Mouse (Mus musculus) midbrain, embryonic 10.5 days (tissue): ENCODE data around the gene 1700042G07Rik. TPM values are rescaled to one million over a fixed set of nuclear protein-coding genes. Genes with fewer than 3 reads are reported as not detected.
A peak's percentile ranks its signal among the peaks of the same experiment; 100 is the strongest.

Experiments used
- DNase-seq: peaks from one replicate; pipeline ENCODE4 v3.0.0-alpha.2; 2017; ENCODE audit warnings: low spot score
- H3K27ac ChIP-seq: fragments of 300-500 bp; sonication (generic); replicated peaks from 2 replicates; pipeline ENCODE4 v1.5.1; 2016; ENCODE audit warnings: mild to moderate bottlenecking
- H3K27me3 ChIP-seq: fragments of 300-500 bp; sonication (generic); 2 replicates; pipeline ENCODE4 v1.6.1; 2016; ENCODE audit warnings: low read depth, mild to moderate bottlenecking; ENCODE audit not compliant: poor library complexity, severe bottlenecking
- H3K36me3 ChIP-seq: fragments of 300-500 bp; sonication (generic); 2 replicates; pipeline ENCODE4 v1.6.1; 2016; ENCODE audit warnings: mild to moderate bottlenecking, moderate library complexity
- H3K4me1 ChIP-seq: fragments of 300-500 bp; sonication (generic); 2 replicates; pipeline ENCODE4 v1.6.1; 2016
- H3K4me3 ChIP-seq: fragments of 300-500 bp; sonication (generic); 2 replicates; pipeline ENCODE4 v1.5.1; 2016; ENCODE audit warnings: mild to moderate bottlenecking, moderate library complexity
- H3K9me3 ChIP-seq: fragments of 300-500 bp; sonication (generic); replicated peaks from 2 replicates; pipeline ENCODE4 v1.6.1; 2016; ENCODE audit warnings: mild to moderate bottlenecking
- WGBS: fragments of 180-500 bp; shearing (Covaris S2); methylation state at CpG from one replicate; pipeline ENCODE4 v1.1.7; 2016; 5-methylcytosine and 5-hydroxymethylcytosine counted together
- polyA plus RNA-seq: library from polyadenylated mRNA; unstranded; fragments of >200 nt; fragmentation: Nextera tagmentation; extraction: Ambion mirVana; gene quantifications from 2 replicates; pipeline ENCODE4 v1.2.1, GENCODE M21; 2016

1700042G07Rik gene
- polyA plus RNA-seq, 1 experiment from 2014 or later: not detected

GRCm38 (mm10) chr4:116143891-116144717, 29.1 kb upstream of the 1700042G07Rik start:
- peak overlapping the region; percentile 80 for H3K4me3 ChIP-seq
- H3K4me1 ChIP-seq: peaks cover 35% of the 10 kb centered on the region
- H3K27me3 ChIP-seq: peaks cover 36% of the 10 kb centered on the region
- peak overlapping the region; percentile 84 for H3K27ac ChIP-seq
- H3K9me3 ChIP-seq: peaks cover 3% of the 10 kb centered on the region; the same call in 1 of the 2 replicates
- DNase-seq: peak; percentile 65
- under 1% methylated on average over 47 of the region's 47 CpGs for WGBS
- H3K36me3 ChIP-seq: no peaks in the 10 kb centered on the region

GRCm38 (mm10) chr4:116149812-116150155, 23.4 kb upstream of the 1700042G07Rik start:
- Histone ChIP-seq H3K4me3 (peak overlapping the region; percentile 86), H3K9me3 (peaks cover 3% of the 10 kb centered on the region; the same call in 1 of the 2 replicates), H3K36me3 (peaks cover 33% of the 10 kb centered on the region), H3K4me1 (peaks cover 22% of the 10 kb centered on the region), H3K27ac (peak overlapping the region; percentile 96), H3K27me3 (peaks cover 7% of the 10 kb centered on the region)
- 22% methylated on average over 6 of the region's 6 CpGs for WGBS
- no peak for DNase-seq

GRCm38 (mm10) chr4:116150156-116150861, 22.9 kb upstream of the 1700042G07Rik start:
- Histone ChIP-seq H3K27ac (peak overlapping the region; percentile 96), H3K36me3 (peaks cover 39% of the 10 kb centered on the region), H3K4me3 (peak overlapping the region; percentile 86), H3K4me1 (peaks cover 19% of the 10 kb centered on the region), H3K27me3 (peaks cover 2% of the 10 kb centered on the region), H3K9me3 (peaks cover 3% of the 10 kb centered on the region; the same call in 1 of the 2 replicates)
- peak; percentile 78 for DNase-seq
- 4% methylated on average over 73 of the region's 73 CpGs for WGBS

GRCm38 (mm10) chr4:116150862-116151221, 22.3 kb upstream of the 1700042G07Rik start:
- Histone ChIP-seq H3K9me3 (peaks cover 3% of the 10 kb centered on the region; the same call in 1 of the 2 replicates), H3K36me3 (peaks cover 44% of the 10 kb centered on the region), H3K4me1 (peaks cover 19% of the 10 kb centered on the region), H3K27me3 (no peaks in the 10 kb centered on the region), H3K4me3 (peak overlapping the region; percentile 86), H3K27ac (peak overlapping the region; percentile 96)
- no peak for DNase-seq
- 27% methylated on average over 4 of the region's 4 CpGs for WGBS

- peaks cover 48% of the 10 kb centered on the region for H3K36me3 ChIP-seq
- no peak for DNase-seq
- 82% methylated on average over 6 of the region's 6 CpGs for WGBS
These were observed 21.9 kb upstream of the 1700042G07Rik start, which contains the start of gene Lurap1 for GRCm38 (mm10) chr4:116151238-116151637. TSS of gene Lurap1 (minus strand) at chr4:116151338.

GRCm38 (mm10) chr4:116152702-116153101, 20.5 kb upstream of the 1700042G07Rik start:
- H3K36me3 ChIP-seq: peaks cover 62% of the 10 kb centered on the region
- no peaks in the 10 kb centered on the region for H3K27me3 ChIP-seq
- no peak overlapping the region for H3K4me3 ChIP-seq
- no peaks in the 10 kb centered on the region for H3K9me3 ChIP-seq
- no peak overlapping the region for H3K27ac ChIP-seq
- 96% methylated on average over 15 of the region's 15 CpGs for WGBS
- H3K4me1 ChIP-seq: peaks cover 19% of the 10 kb centered on the region
- DNase-seq: no peak

More at GRCm38 (mm10) chr4:116151238-116151637, 21.9 kb upstream of the 1700042G07Rik start, which contains the start of gene Lurap1:
- Histone ChIP-seq H3K4me1 (peaks cover 19% of the 10 kb centered on the region), H3K27ac (peak within 1 kb of the TSS; percentile 96), H3K4me3 (peak within 1 kb of the TSS; percentile 86), H3K9me3 (peaks cover 3% of the 10 kb centered on the region; the same call in 1 of the 2 replicates), H3K27me3 (no peaks in the 10 kb centered on the region)

- 92% methylated on average over 2 of the region's 2 CpGs for whole genome bisulfite sequencing
- no peak for DNase-seq
- Histone ChIP-seq H3K27me3 (no peaks in the 10 kb centered on the region), H3K4me3 (no peak overlapping the region), H3K36me3 (peaks cover 89% of the 10 kb centered on the region), H3K9me3 (no peaks in the 10 kb centered on the region), H3K27ac (no peak overlapping the region), H3K4me1 (no peaks in the 10 kb centered on the region)
These were observed 15.3 kb upstream of the 1700042G07Rik start for GRCm38 (mm10) chr4:116157882-116158281.

GRCm38 (mm10) chr4:116159912-116160311, 13.3 kb upstream of the 1700042G07Rik start:
- H3K9me3 ChIP-seq: no peaks in the 10 kb centered on the region
- no peak overlapping the region for H3K4me3 ChIP-seq
- 82% methylated on average over 3 of the region's 3 CpGs for WGBS
- DNase-seq: no peak
- H3K27ac ChIP-seq: no peak overlapping the region
- no peaks in the 10 kb centered on the region for H3K4me1 ChIP-seq
- H3K36me3 ChIP-seq: peaks cover 69% of the 10 kb centered on the region
- no peaks in the 10 kb centered on the region for H3K27me3 ChIP-seq

GRCm38 (mm10) chr4:116160769-116161168, 12.4 kb upstream of the 1700042G07Rik start:
- DNase-seq: no peak
- Histone ChIP-seq H3K27me3 (no peaks in the 10 kb centered on the region), H3K36me3 (peaks cover 60% of the 10 kb centered on the region), H3K4me3 (no peak overlapping the region), H3K4me1 (no peaks in the 10 kb centered on the region), H3K27ac (no peak overlapping the region), H3K9me3 (no peaks in the 10 kb centered on the region)
- WGBS: 81% methylated on average over 3 of the region's 3 CpGs

- 87% methylated on average over 4 of the region's 4 CpGs for WGBS
- no peaks in the 10 kb centered on the region for H3K9me3 ChIP-seq
- DNase-seq: no peak
- H3K4me3 ChIP-seq: no peak overlapping the region
- peaks cover 5% of the 10 kb centered on the region; the same call in 1 of the 2 replicates for H3K4me1 ChIP-seq
- no peak overlapping the region for H3K27ac ChIP-seq
- H3K36me3 ChIP-seq: peaks cover 47% of the 10 kb centered on the region
- no peaks in the 10 kb centered on the region for H3K27me3 ChIP-seq
These were observed 11.0 kb upstream of the 1700042G07Rik start for GRCm38 (mm10) chr4:116162142-116162541.

- WGBS: 92% methylated on average over 2 of the region's 2 CpGs
- Histone ChIP-seq H3K36me3 (peaks cover 19% of the 10 kb centered on the region), H3K4me1 (peaks cover 5% of the 10 kb centered on the region; the same call in 1 of the 2 replicates), H3K27me3 (no peaks in the 10 kb centered on the region), H3K4me3 (no peak overlapping the region), H3K9me3 (no peaks in the 10 kb centered on the region), H3K27ac (no peak overlapping the region)
- DNase-seq: no peak
These were observed 8.2 kb upstream of the 1700042G07Rik start for GRCm38 (mm10) chr4:116164759-116165554.

GRCm38 (mm10) chr4:116165708-116166407, 7.3 kb upstream of the 1700042G07Rik start:
- peaks cover 10% of the 10 kb centered on the region for H3K36me3 ChIP-seq
- DNase-seq: no peak
- H3K27ac ChIP-seq: no peak overlapping the region
- no peaks in the 10 kb centered on the region for H3K9me3 ChIP-seq
- peaks cover 5% of the 10 kb centered on the region; the same call in 1 of the 2 replicates for H3K4me1 ChIP-seq
- no peak overlapping the region for H3K4me3 ChIP-seq
- 76% methylated on average over 8 of the region's 8 CpGs for WGBS
- no peaks in the 10 kb centered on the region for H3K27me3 ChIP-seq
